Mouse (Mus musculus) gastrocnemius, adult 18-20 months (tissue): ENCODE results near the gene Dok1. TPM values are rescaled to one million over a fixed set of nuclear protein-coding genes. Genes with fewer than 3 reads are reported as not detected.

Source experiments
- microRNA-seq: library from miRNA; unstranded; fragments of <30 nt; microRNA quantifications from one replicate; pipeline ENCODE4 v1.2.0, GENCODE M21; 2021
- total RNA-seq, 2 experiments: library from RNA; stranded (reverse); gene quantifications; 2 replicates each; pipeline ENCODE4 v1.2.3; 2021

The Dok1 gene
- total RNA-seq, 2 experiments from 2014 or later, result 1.1 to 1.4 TPM

Small RNAs within 50 kb of the gene (microRNA-seq; reads per million reads assigned to microRNA genes)
- gene Mir7040, result not detected

Other genes with a start within 250 kb of the Dok1 start
- under 1 TPM in 1 of 2 experiments, not detected in 1; 0.07 TPM for gene Sema4f, start 93.7 kb downstream of the Dok1 start, total RNA-seq
- not detected for gene M1ap, start 86.6 kb downstream of the Dok1 start, total RNA-seq
- gene Loxl3, start 702 bp upstream of the Dok1 start, total RNA-seq, result 1 to 10 TPM; 1.2 to 1.4 TPM
- 100 to 1,000 TPM in 1 of 2 experiments, 10 to 100 TPM in 1; 94.0 to 101 TPM for gene Aup1, start 21.1 kb upstream of the Dok1 start, total RNA-seq
- gene Htra2, start 21.8 kb upstream of the Dok1 start, total RNA-seq, result 10 to 100 TPM; 15.3 to 17.4 TPM
- under 1 TPM; 0.27 to 0.45 TPM for gene Dqx1, start 24.4 kb upstream of the Dok1 start, total RNA-seq
- not detected for gene Tlx2, start 36.8 kb upstream of the Dok1 start, total RNA-seq
- 1 to 10 TPM; 9.1 to 9.3 TPM for gene Pcgf1, start 44.4 kb upstream of the Dok1 start, total RNA-seq
- under 1 TPM; 0.28 to 0.39 TPM for gene Lbx2, start 52.9 kb upstream of the Dok1 start, total RNA-seq
- gene Ccdc142, start 68.1 kb upstream of the Dok1 start, total RNA-seq, result under 1 TPM; 0.90 to 0.94 TPM
- gene Gm42688, start 68.1 kb upstream of the Dok1 start, total RNA-seq, result under 1 TPM; 0.53 to 0.76 TPM
- 100 to 1,000 TPM; 102 TPM for gene Mrpl53, start 75.6 kb upstream of the Dok1 start, total RNA-seq
- gene Mogs, start 82.0 kb upstream of the Dok1 start, total RNA-seq, result 1 to 10 TPM; 6.2 to 6.5 TPM
- gene Wbp1, start 88.1 kb upstream of the Dok1 start, total RNA-seq, result 10 to 100 TPM; 46.4 to 46.7 TPM
- 10 to 100 TPM; 15.6 to 15.7 TPM for gene Ino80b, start 92.0 kb upstream of the Dok1 start, total RNA-seq
- 10 to 100 TPM in 1 of 2 experiments, 1 to 10 TPM in 1; 9.3 to 11.7 TPM for gene Rtkn, start 102.0 kb upstream of the Dok1 start, total RNA-seq
- gene Wdr54, start 122.9 kb upstream of the Dok1 start, total RNA-seq, result 1 to 10 TPM; 1.2 to 1.9 TPM
- gene 1700003E16Rik, start 122.9 kb upstream of the Dok1 start, total RNA-seq, result under 1 TPM in 1 of 2 experiments, not detected in 1; 0.14 TPM
- gene Dctn1, start 132.4 kb upstream of the Dok1 start, total RNA-seq, result 100 to 1,000 TPM; 124 to 133 TPM
- gene Slc4a5, start 186.4 kb upstream of the Dok1 start, total RNA-seq, result not detected